9 mouse cellular contexts compared by ENCODE assay signal in genomic region chr19:46350168-46350932, GRCm38 (mm10). TPM values are rescaled to one million over a fixed set of nuclear protein-coding genes. Genes with fewer than 3 reads are reported as not detected.
DNase-seq lines count a peak whose midpoint lies in the region; ATAC-seq lines count a peak whose summit lies in the region.
"Had no signal": no experiment of that assay in that cellular context is flagged by ENCODE, and none has a peak within 500 bp of the region (broad histone marks: within the 10 kb centered on the region; RNA-seq: fewer than 3 reads in every experiment).

Gene 2310034G01Rik, minus strand, starts transcription at chr19:46350302.

- no peak for DNase-seq in heart, adult 9 months (ENCODE audit: low spot score in 2 of 2)
- no peak for DNase-seq in right cerebral cortex, postnatal 25 days
- no peak for DNase-seq in adrenal gland, adult (ENCODE audit: inconsistent age in 2 of 2, low spot score in 1 of 2)
- no peak for DNase-seq in thymus, postnatal 10 days (ENCODE audit: low spot score in 2 of 2)

- H3K4me3 ChIP-seq in heart, embryonic 11.5 days (ENCODE audit: low read depth, low read length): peak within 1 kb of the TSS; percentile 51
- peak within 1 kb of the TSS; percentile 74 for H3K4me3 ChIP-seq in intestine, embryonic 15.5 days (replicated peaks)

- peaks cover 31% of the 10 kb centered on the region for H3K27me3 ChIP-seq in heart, embryonic 11.5 days (ENCODE audit: control insufficient read depth, insufficient read depth, low read length)
- no peaks in the 10 kb centered on the region for H3K27me3 ChIP-seq in intestine, embryonic 15.5 days (replicated peaks)

- H3K36me3 ChIP-seq in heart, embryonic 11.5 days (ENCODE audit: control insufficient read depth, insufficient read depth, low read length): no peaks in the 10 kb centered on the region
- H3K36me3 ChIP-seq in intestine, embryonic 15.5 days: no peaks in the 10 kb centered on the region

- peak within 1 kb of the TSS; percentile 97 for H3K4me2 ChIP-seq in heart, embryonic 11.5 days
- H3K4me2 ChIP-seq in intestine, embryonic 15.5 days (replicated peaks): peak within 1 kb of the TSS; percentile 90

- no peak for ATAC-seq in heart, embryonic 11.5 days (replicated peaks; ENCODE audit: insufficient number of reproducible peaks, low FRiP score, low TSS enrichment)
- peak; percentile 50 for ATAC-seq in common myeloid progenitor, adult 5-6 weeks (replicated peaks; ENCODE audit: low read depth, poor library complexity, severe bottlenecking)
- no peak for ATAC-seq in intestine, embryonic 15.5 days
- peak; percentile 61 for ATAC-seq in megakaryocyte progenitor cell, adult 5-6 weeks (replicated peaks; ENCODE audit: poor library complexity)

- no peak within 1 kb of the TSS for H3K27ac ChIP-seq in heart, embryonic 11.5 days (ENCODE audit: low read depth, low read length)
- H3K27ac ChIP-seq in intestine, embryonic 15.5 days: peak within 1 kb of the TSS; percentile 83

- peaks cover 6% of the 10 kb centered on the region; the same call in 1 of the 2 replicates for H3K4me1 ChIP-seq in heart, embryonic 11.5 days (ENCODE audit: control insufficient read depth, insufficient read depth, low read length)
- H3K4me1 ChIP-seq in intestine, embryonic 15.5 days (replicated peaks): peaks cover 13% of the 10 kb centered on the region

- 47% methylated on average over 10 of the region's 10 CpGs for WGBS in heart, embryonic 11.5 days (ENCODE audit: insufficient replicate concordance)
- WGBS in intestine, embryonic 15.5 days: 58% methylated on average over 10 of the region's 10 CpGs

- peak within 1 kb of the TSS; percentile 72 for H3K9ac ChIP-seq in heart, embryonic 11.5 days (ENCODE audit: low read depth, low read length)
- peak within 1 kb of the TSS; percentile 89 for H3K9ac ChIP-seq in intestine, embryonic 15.5 days

- no peaks in the 10 kb centered on the region for H3K9me3 ChIP-seq in heart, embryonic 11.5 days (replicated peaks; ENCODE audit: control insufficient read depth, low read length)
- no peaks in the 10 kb centered on the region for H3K9me3 ChIP-seq in intestine, embryonic 15.5 days

RNA-seq across cellular contexts. Expression of gene 2310034G01Rik, which starts in this region (rescaled TPM):
- polyA plus RNA-seq in heart, embryonic 11.5 days (2014; fragmentation: Nextera tagmentation; extraction: Ambion mirVana): 0.90 and 1.0 TPM in 2 replicates
- total RNA-seq in common myeloid progenitor, adult 5-6 weeks (2017): 1.5 and 2.5 TPM in 2 replicates
- 1.1 and 1.7 TPM in 2 replicates for polyA plus RNA-seq in intestine, embryonic 15.5 days (2015; fragmentation: Nextera tagmentation; extraction: Ambion mirVana)
- 0.61 and 1.5 TPM in 2 replicates for total RNA-seq in megakaryocyte progenitor cell, adult 5-6 weeks (2015)
- 0.29 and 1.8 TPM in 2 replicates for total RNA-seq in megakaryocyte progenitor cell, adult 5-6 weeks (2017)
- total RNA-seq: G1E had no signal
- polyA plus RNA-seq: G1E had no signal

Comparison
In these comparisons a context has a peak if more than half of its experiments do, and no peak if none do; other contexts are left out.
1. ATAC-seq: peak in common myeloid progenitor, adult 5-6 weeks (single experiment) and megakaryocyte progenitor cell, adult 5-6 weeks (single experiment); none in heart, embryonic 11.5 days (single experiment) and intestine, embryonic 15.5 days (single experiment).